Mouse (Mus musculus): ENCODE measurements around the gene 4931423N10Rik.
"Not testable (repeated sequence)": the region's sequence is repeated elsewhere in the genome, so short reads cannot be mapped to it uniquely, and the experiment has no call there.

4931423N10Rik gene

DNA sequence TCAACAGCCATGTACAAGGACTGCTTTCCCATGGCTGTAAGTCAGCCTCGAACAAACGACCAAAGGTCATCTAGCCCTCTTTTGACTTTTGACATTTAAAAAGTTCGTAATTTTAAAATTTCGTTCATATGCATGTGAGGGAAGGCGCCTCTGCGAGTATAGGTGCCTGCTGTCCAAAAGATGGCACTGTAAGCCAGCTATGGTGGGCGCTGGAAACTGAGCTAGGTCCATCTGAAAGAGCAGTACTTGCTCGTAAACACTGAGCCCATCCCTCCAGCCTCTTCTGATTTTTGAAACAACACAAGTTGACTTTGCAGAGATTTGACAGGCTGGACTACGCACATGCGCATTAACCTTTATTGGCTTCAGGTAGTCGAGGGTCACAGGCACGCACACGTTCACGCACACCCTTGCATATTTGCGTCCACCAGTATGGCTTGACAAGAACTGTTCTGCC lies at the start of gene 4931423N10Rik:
Gene 4931423N10Rik (plus strand): TSS at position 407 of the 457 bp plus-strand sequence.
- Histone ChIP-seq H3K36me3 (ENCODE audit: control insufficient read depth, insufficient read depth, low read length, poor library complexity, severe bottlenecking) (no peaks in the 10 kb centered on the region), H3K27me3 (ENCODE audit: control insufficient read depth, insufficient read depth, low read length, poor library complexity, severe bottlenecking) (no peaks in the 10 kb centered on the region)
- DNase-seq (ENCODE audit: low read depth, low spot score): no peak

- H3K36me3 ChIP-seq (ENCODE audit: control insufficient read depth, insufficient read depth, low read length, poor library complexity, severe bottlenecking): peaks cover 4% of the 10 kb centered on the region; the same call in 1 of the 2 replicates
- peak; percentile 26 for DNase-seq (ENCODE audit: low read depth, low spot score)
- no peaks in the 10 kb centered on the region for H3K27me3 ChIP-seq (ENCODE audit: control insufficient read depth, insufficient read depth, low read length, poor library complexity, severe bottlenecking)
Measured at GRCm38 (mm10) chr2:23172305-23172704, 35.0 kb upstream of the 4931423N10Rik start.

DNA sequence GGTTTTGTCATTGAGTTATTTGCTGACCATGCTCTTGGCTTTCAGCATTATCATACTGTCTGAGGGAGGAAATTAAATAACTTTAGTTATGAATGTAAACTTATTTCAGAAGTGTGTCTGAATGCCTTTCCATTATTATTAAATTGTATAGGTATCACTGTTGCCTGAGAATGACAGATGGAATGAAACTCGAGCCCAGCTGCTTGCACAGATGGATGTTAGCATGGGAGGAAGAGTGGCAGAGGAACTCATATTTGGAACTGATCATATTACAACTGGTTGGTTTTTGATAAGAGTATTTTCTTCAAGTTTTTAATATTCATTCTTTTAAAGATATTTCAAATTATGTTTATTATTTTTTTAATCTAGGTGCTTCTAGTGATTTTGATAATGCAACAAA lies 12.9 kb upstream of the 4931423N10Rik start:
- Histone ChIP-seq H3K36me3 (ENCODE audit: control insufficient read depth, insufficient read depth, low read length, poor library complexity, severe bottlenecking) (peaks cover 15% of the 10 kb centered on the region), H3K27me3 (ENCODE audit: control insufficient read depth, insufficient read depth, low read length, poor library complexity, severe bottlenecking) (no peaks in the 10 kb centered on the region)
- DNase-seq (ENCODE audit: low read depth, low spot score): no peak

- no peaks in the 10 kb centered on the region for H3K27me3 ChIP-seq (ENCODE audit: control insufficient read depth, insufficient read depth, low read length, poor library complexity, severe bottlenecking)
- no peak for DNase-seq (ENCODE audit: low read depth, low spot score)
Measured at GRCm38 (mm10) chr2:23201034-23201433, 6.2 kb upstream of the 4931423N10Rik start.

GRCm38 (mm10) chr2:23202900-23203670 lies 4.2 kb upstream of the 4931423N10Rik start:
- no peaks in the 10 kb centered on the region for H3K27me3 ChIP-seq (ENCODE audit: control insufficient read depth, insufficient read depth, low read length, poor library complexity, severe bottlenecking)
- H3K36me3 ChIP-seq (ENCODE audit: control insufficient read depth, insufficient read depth, low read length, poor library complexity, severe bottlenecking): peaks cover 4% of the 10 kb centered on the region; the same call in 1 of the 2 replicates
- no peak for DNase-seq (ENCODE audit: low read depth, low spot score)

More at GRCm38 (mm10) chr2:23201034-23201433, 6.2 kb upstream of the 4931423N10Rik start:
- H3K36me3 ChIP-seq (ENCODE audit: control insufficient read depth, insufficient read depth, low read length, poor library complexity, severe bottlenecking): peaks cover 5% of the 10 kb centered on the region; the same call in 1 of the 2 replicates

DNA sequence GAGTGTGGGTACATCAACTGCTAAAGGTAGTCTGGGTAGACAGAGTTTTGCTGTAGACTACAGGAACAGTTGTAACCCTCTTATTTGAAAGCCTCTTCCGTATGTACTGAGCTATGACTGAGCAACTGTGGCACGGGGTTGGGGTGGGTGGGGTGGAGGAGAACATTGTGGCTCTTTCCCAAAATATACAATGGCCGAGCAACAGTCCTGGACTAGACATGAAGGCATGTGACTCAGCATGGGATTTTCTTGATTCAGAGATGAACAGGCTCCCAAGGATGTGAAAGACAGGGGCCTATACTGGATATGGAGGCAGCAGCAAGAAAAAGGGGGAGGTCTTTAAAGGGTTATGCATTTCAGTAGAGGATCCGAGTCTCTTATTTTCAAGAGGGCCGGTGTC lies 6.4 kb downstream of the 4931423N10Rik start:
- DNase-seq (ENCODE audit: low read depth, low spot score): no peak
- no peaks in the 10 kb centered on the region for H3K36me3 ChIP-seq (ENCODE audit: control insufficient read depth, insufficient read depth, low read length, poor library complexity, severe bottlenecking)
- H3K27me3 ChIP-seq (ENCODE audit: control insufficient read depth, insufficient read depth, low read length, poor library complexity, severe bottlenecking): no peaks in the 10 kb centered on the region

DNA sequence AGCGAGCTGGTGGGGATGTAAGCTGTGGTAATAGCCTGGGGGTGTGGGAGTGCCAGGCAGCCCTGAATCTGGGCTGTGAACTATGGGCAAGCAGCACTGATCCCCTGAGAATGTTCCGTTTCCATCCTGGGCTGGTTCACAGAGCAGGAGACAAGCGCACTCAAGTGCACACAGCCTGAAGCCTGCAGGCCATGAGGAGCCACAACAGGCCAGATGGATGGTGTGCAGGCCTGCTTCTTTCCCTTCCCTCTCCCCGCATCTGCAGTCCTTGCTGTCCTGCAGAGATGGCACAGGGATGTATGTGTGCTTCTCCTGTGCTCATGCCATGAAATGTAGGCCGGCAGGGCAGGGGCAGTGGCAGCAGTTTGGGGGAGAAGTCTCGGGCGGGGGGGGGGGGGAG lies 17.9 kb downstream of the 4931423N10Rik start:
- no peaks in the 10 kb centered on the region for H3K36me3 ChIP-seq (ENCODE audit: control insufficient read depth, insufficient read depth, low read length, poor library complexity, severe bottlenecking)
- no peaks in the 10 kb centered on the region; the same call in 1 of the 2 replicates for H3K27me3 ChIP-seq (ENCODE audit: control insufficient read depth, insufficient read depth, low read length, poor library complexity, severe bottlenecking)
- no peak for DNase-seq (ENCODE audit: low read depth, low spot score)

GRCm38 (mm10) chr2:23228463-23228862 lies 21.2 kb downstream of the 4931423N10Rik start:
- DNase-seq (ENCODE audit: low read depth, low spot score): no peak
- Histone ChIP-seq H3K36me3 (ENCODE audit: control insufficient read depth, insufficient read depth, low read length, poor library complexity, severe bottlenecking) (no peaks in the 10 kb centered on the region), H3K27me3 (ENCODE audit: control insufficient read depth, insufficient read depth, low read length, poor library complexity, severe bottlenecking) (no peaks in the 10 kb centered on the region; the same call in 1 of the 2 replicates)

DNA sequence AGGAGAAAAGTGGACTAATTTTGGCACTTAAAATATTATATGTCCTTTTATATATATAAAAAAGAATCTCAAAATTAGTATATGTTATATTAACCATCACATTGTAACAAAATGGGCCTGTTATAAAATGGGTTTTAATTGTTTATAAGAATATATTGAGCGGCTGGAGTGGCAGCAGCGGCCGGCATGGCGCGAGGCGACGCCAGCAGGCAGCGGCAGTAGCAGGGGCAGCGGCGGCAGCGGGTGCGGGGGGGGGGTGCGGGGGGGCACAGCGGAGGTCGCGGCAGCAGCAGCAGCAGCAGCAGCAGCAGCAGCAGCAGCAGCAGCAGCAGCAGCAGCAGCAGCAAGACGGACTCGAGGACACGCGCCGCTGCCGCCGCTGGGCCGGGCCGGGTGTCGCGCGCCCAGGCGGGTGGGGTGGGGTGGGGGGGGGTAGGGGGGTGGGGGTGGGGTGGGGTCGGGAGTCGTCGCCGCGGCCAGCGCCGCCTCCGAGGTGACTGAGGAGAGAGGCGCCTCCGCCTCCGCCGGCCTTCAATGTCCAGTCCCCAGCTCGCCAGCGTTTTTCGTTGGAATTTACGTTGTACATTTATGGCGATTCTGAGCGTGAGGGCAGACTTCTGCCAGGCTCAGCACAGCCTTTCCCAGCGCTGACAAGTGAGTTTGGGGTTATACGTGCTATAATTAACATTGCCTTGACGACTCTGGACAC lies 26.9 kb downstream of the 4931423N10Rik start:
- DNase-seq (ENCODE audit: low read depth, low spot score): no peak
- no peaks in the 10 kb centered on the region; the same call in 1 of the 2 replicates for H3K27me3 ChIP-seq (ENCODE audit: control insufficient read depth, insufficient read depth, low read length, poor library complexity, severe bottlenecking)
- H3K36me3 ChIP-seq (ENCODE audit: control insufficient read depth, insufficient read depth, low read length, poor library complexity, severe bottlenecking): no peaks in the 10 kb centered on the region

DNA sequence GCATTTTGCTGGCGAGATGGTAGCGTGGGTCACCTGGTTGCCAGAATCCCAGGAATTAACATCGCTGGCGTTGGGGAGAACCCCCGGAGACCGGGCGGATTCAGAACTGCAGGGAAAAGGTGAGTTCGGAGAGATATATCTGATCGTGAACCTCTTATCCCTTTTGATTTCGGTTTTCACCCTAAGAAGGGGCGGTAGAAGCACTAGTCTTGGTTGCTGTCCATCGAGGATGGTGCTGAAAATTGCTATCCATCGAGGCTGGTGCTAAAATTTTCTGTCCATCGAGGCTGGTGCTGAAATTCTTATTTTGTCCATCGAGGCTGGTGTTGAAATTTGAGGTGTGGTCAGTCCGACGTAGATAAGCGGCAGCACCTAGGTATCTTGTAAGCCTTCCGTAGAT lies 83.7 kb downstream of the 4931423N10Rik start:
- not testable (repeated sequence) for DNase-seq (ENCODE audit: low read depth, low spot score); H3K36me3 ChIP-seq (ENCODE audit: control insufficient read depth, insufficient read depth, low read length, poor library complexity, severe bottlenecking); H3K27me3 ChIP-seq (ENCODE audit: control insufficient read depth, insufficient read depth, low read length, poor library complexity, severe bottlenecking)

GRCm38 (mm10) chr2:23314869-23315268 lies 107.6 kb downstream of the 4931423N10Rik start:
- Histone ChIP-seq H3K36me3 (ENCODE audit: control insufficient read depth, insufficient read depth, low read length, poor library complexity, severe bottlenecking) (no peaks in the 10 kb centered on the region), H3K27me3 (ENCODE audit: control insufficient read depth, insufficient read depth, low read length, poor library complexity, severe bottlenecking) (no peaks in the 10 kb centered on the region)
- DNase-seq (ENCODE audit: low read depth, low spot score): no peak

All from splenic B cell, adult 2 months (primary cell).